10 mouse cellular contexts compared by ENCODE assay signal in genomic region chr6:87868871-87869506, GRCm38 (mm10). TPM values are rescaled to one million over a fixed set of nuclear protein-coding genes. Genes with fewer than 3 reads are reported as not detected.
DNase-seq lines count a peak whose midpoint lies in the region; ATAC-seq and TF ChIP-seq lines count a peak whose summit lies in the region.
"Had no signal": no experiment of that assay in that cellular context is flagged by ENCODE, and none has a peak within 500 bp of the region (broad histone marks: within the 10 kb centered on the region; RNA-seq: fewer than 3 reads in every experiment).

No protein-coding gene starts in this region.

- H3K27ac ChIP-seq in forebrain, embryonic 13.5 days, result no peak overlapping the region
- H3K27ac ChIP-seq in forebrain, postnatal 0 days (ENCODE audit: low read depth, low read length), result no peak overlapping the region
- no peak overlapping the region for H3K27ac ChIP-seq in heart, postnatal 0 days (ENCODE audit: low read depth)
- peak overlapping the region; percentile 32 for H3K27ac ChIP-seq in liver, embryonic 14.5 days
- H3K27ac ChIP-seq in forebrain, embryonic 14.5 days (ENCODE audit: low read depth, low read length), result no peak overlapping the region
- H3K27ac ChIP-seq: embryonic facial prominence, embryonic 13.5 days; neural tube, embryonic 12.5 days had no signal

- TF ChIP-seq EP300 in heart, postnatal 0 days (IDR thresholded peaks at IDR 0.05; ENCODE audit: low read depth), result no peak
- no peak for TF ChIP-seq EP300 in liver, embryonic 14.5 days (IDR thresholded peaks at IDR 0.05; ENCODE audit: low read depth)

- no peaks in the 10 kb centered on the region for H3K36me3 ChIP-seq in forebrain, embryonic 13.5 days (ENCODE audit: poor library complexity, severe bottlenecking)
- H3K36me3 ChIP-seq in forebrain, postnatal 0 days (ENCODE audit: insufficient read depth), result no peaks in the 10 kb centered on the region
- no peaks in the 10 kb centered on the region for H3K36me3 ChIP-seq in heart, postnatal 0 days (replicated peaks; ENCODE audit: control insufficient read depth, insufficient read depth, low read length)
- H3K36me3 ChIP-seq in liver, embryonic 14.5 days (replicated peaks; ENCODE audit: control insufficient read depth, insufficient read depth, low read depth), result no peaks in the 10 kb centered on the region
- H3K36me3 ChIP-seq in forebrain, embryonic 14.5 days (ENCODE audit: control insufficient read depth, insufficient read depth, low read length), result no peaks in the 10 kb centered on the region
- H3K36me3 ChIP-seq: embryonic facial prominence, embryonic 13.5 days; neural tube, embryonic 12.5 days had no signal

- H3K4me1 ChIP-seq in forebrain, embryonic 13.5 days, result no peaks in the 10 kb centered on the region
- H3K4me1 ChIP-seq in forebrain, postnatal 0 days (ENCODE audit: insufficient read depth), result no peaks in the 10 kb centered on the region
- H3K4me1 ChIP-seq in heart, postnatal 0 days (ENCODE audit: control insufficient read depth, insufficient read depth), result no peaks in the 10 kb centered on the region; the same call in 1 of the 2 replicates
- H3K4me1 ChIP-seq in liver, embryonic 14.5 days (replicated peaks; ENCODE audit: control insufficient read depth in 2 of 2, insufficient read depth in 2 of 2, low read length in 1 of 2), result peaks cover 14 to 43% of the 10 kb centered on the region in 2 experiments
- H3K4me1 ChIP-seq in forebrain, embryonic 14.5 days (ENCODE audit: control insufficient read depth, insufficient read depth, low read length), result no peaks in the 10 kb centered on the region
- H3K4me1 ChIP-seq: embryonic facial prominence, embryonic 13.5 days; neural tube, embryonic 12.5 days had no signal

- H3K27me3 ChIP-seq in forebrain, embryonic 13.5 days, result no peaks in the 10 kb centered on the region
- H3K27me3 ChIP-seq in forebrain, postnatal 0 days (ENCODE audit: insufficient read depth, low read length), result no peaks in the 10 kb centered on the region
- no peaks in the 10 kb centered on the region for H3K27me3 ChIP-seq in heart, postnatal 0 days (ENCODE audit: control insufficient read depth, insufficient read depth, low read length)
- H3K27me3 ChIP-seq in liver, embryonic 14.5 days (ENCODE audit: control insufficient read depth, insufficient read depth, low read length), result no peaks in the 10 kb centered on the region
- H3K27me3 ChIP-seq in forebrain, embryonic 14.5 days (replicated peaks; ENCODE audit: control insufficient read depth, insufficient read depth, low read length), result no peaks in the 10 kb centered on the region
- H3K27me3 ChIP-seq: embryonic facial prominence, embryonic 13.5 days; neural tube, embryonic 12.5 days had no signal

- 0 out of 2 replicates have a peak overlapping the region, but pooled peaks have one; percentile 31 for H3K9ac ChIP-seq in forebrain, embryonic 13.5 days
- H3K9ac ChIP-seq in forebrain, postnatal 0 days, result no peak overlapping the region
- no peak overlapping the region for H3K9ac ChIP-seq in heart, postnatal 0 days (replicated peaks; ENCODE audit: low read depth, low read length)
- H3K9ac ChIP-seq in liver, embryonic 14.5 days (replicated peaks), result no peak overlapping the region
- no peak overlapping the region for H3K9ac ChIP-seq in forebrain, embryonic 14.5 days (ENCODE audit: low read length)
- H3K9ac ChIP-seq: embryonic facial prominence, embryonic 13.5 days; neural tube, embryonic 12.5 days had no signal

- no peak overlapping the region for H3K4me3 ChIP-seq in forebrain, embryonic 13.5 days
- H3K4me3 ChIP-seq in forebrain, postnatal 0 days (ENCODE audit: low read depth, low read length), result no peak overlapping the region
- H3K4me3 ChIP-seq in heart, postnatal 0 days (ENCODE audit: low read depth, low read length), result no peak overlapping the region
- no peak overlapping the region for H3K4me3 ChIP-seq in liver, embryonic 14.5 days (ENCODE audit: insufficient read depth in 1 of 2, low read depth in 2 of 2, low read length in 2 of 2)
- no peak overlapping the region for H3K4me3 ChIP-seq in forebrain, embryonic 14.5 days (ENCODE audit: low read depth, low read length)
- H3K4me3 ChIP-seq: embryonic facial prominence, embryonic 13.5 days; neural tube, embryonic 12.5 days had no signal

- no peaks in the 10 kb centered on the region for H3K9me3 ChIP-seq in forebrain, embryonic 13.5 days (replicated peaks)
- no peaks in the 10 kb centered on the region for H3K9me3 ChIP-seq in forebrain, postnatal 0 days (ENCODE audit: low read length)
- no peaks in the 10 kb centered on the region for H3K9me3 ChIP-seq in heart, postnatal 0 days (replicated peaks; ENCODE audit: control insufficient read depth, low read length)
- no peaks in the 10 kb centered on the region for H3K9me3 ChIP-seq in liver, embryonic 14.5 days (ENCODE audit: control insufficient read depth, low read length)
- H3K9me3 ChIP-seq in forebrain, embryonic 14.5 days (replicated peaks; ENCODE audit: control insufficient read depth, low read length), result no peaks in the 10 kb centered on the region
- H3K9me3 ChIP-seq: embryonic facial prominence, embryonic 13.5 days; neural tube, embryonic 12.5 days had no signal

- DNase-seq in forebrain, postnatal 0 days, result no peak
- peak; percentile 75 for DNase-seq in heart, postnatal 0 days (ENCODE audit: low spot score)
- DNase-seq in liver, embryonic 14.5 days (ENCODE audit: low read depth in 3 of 3, low spot score in 3 of 3), result peak in 1 of 3 experiments; percentile 37
- DNase-seq in testis, postnatal 10 days (ENCODE audit: low spot score), result peak; percentile 82
- no peak for DNase-seq in forebrain, embryonic 14.5 days (ENCODE audit: low spot score)
- no peak for DNase-seq in cerebellum, adult 18-20 months

- H3K4me2 ChIP-seq in forebrain, embryonic 13.5 days, result no peak overlapping the region
- no peak overlapping the region for H3K4me2 ChIP-seq in forebrain, postnatal 0 days (ENCODE audit: low read depth)
- H3K4me2 ChIP-seq in heart, postnatal 0 days (ENCODE audit: low read depth, low read length), result no peak overlapping the region
- peak overlapping the region; percentile 28 for H3K4me2 ChIP-seq in liver, embryonic 14.5 days (ENCODE audit: low read depth)
- no peak overlapping the region for H3K4me2 ChIP-seq in forebrain, embryonic 14.5 days (ENCODE audit: low read length)
- H3K4me2 ChIP-seq: embryonic facial prominence, embryonic 13.5 days; neural tube, embryonic 12.5 days had no signal

- TF ChIP-seq CTCF in forebrain, postnatal 0 days (IDR thresholded peaks at IDR 0.05; ENCODE audit: low read depth), result no peak
- no peak for TF ChIP-seq CTCF in heart, postnatal 0 days (IDR thresholded peaks at IDR 0.05; ENCODE audit: low read depth)
- no peak for TF ChIP-seq CTCF in liver, embryonic 14.5 days (IDR thresholded peaks at IDR 0.05; ENCODE audit: low read depth)

- 79% methylated on average over 9 of the region's 9 CpGs for WGBS in forebrain, embryonic 13.5 days
- WGBS in forebrain, postnatal 0 days, result 77% methylated on average over 9 of the region's 9 CpGs
- WGBS in heart, postnatal 0 days, result 42% methylated on average over 9 of the region's 9 CpGs
- WGBS in liver, embryonic 14.5 days (ENCODE audit: insufficient replicate concordance), result 29% methylated on average over 9 of the region's 9 CpGs
- 85% methylated on average over 9 of the region's 9 CpGs for WGBS in forebrain, embryonic 14.5 days

- ATAC-seq in forebrain, embryonic 13.5 days, result no peak
- no peak for ATAC-seq in forebrain, postnatal 0 days
- peak; percentile 66 for ATAC-seq in common myeloid progenitor, adult 5-6 weeks (replicated peaks; ENCODE audit: low read depth, poor library complexity, severe bottlenecking)
- ATAC-seq in heart, postnatal 0 days (ENCODE audit: insufficient read depth, low read depth), result peak; percentile 84
- peak; percentile 31; the same call in 1 of the 2 replicates for ATAC-seq in liver, embryonic 14.5 days (ENCODE audit: insufficient read depth)
- no peak for ATAC-seq in forebrain, embryonic 14.5 days

RNA-seq across cellular contexts. Expression of gene Cnbp, which starts 18.1 kb away (rescaled TPM):
- polyA plus RNA-seq in forebrain, embryonic 13.5 days (2015; fragmentation: Nextera tagmentation; extraction: Ambion mirVana), result 949 and 1,006 TPM in 2 replicates
- total RNA-seq in forebrain, postnatal 0 days (2014; rRNA removed), result 244 and 321 TPM in 2 replicates
- polyA plus RNA-seq in forebrain, postnatal 0 days (2015; fragmentation: Nextera tagmentation; extraction: Ambion mirVana), result 684 and 687 TPM in 2 replicates
- 1,356 and 1,403 TPM in 2 replicates for total RNA-seq in common myeloid progenitor, adult 5-6 weeks (2017)
- 247 and 318 TPM in 2 replicates for total RNA-seq in heart, postnatal 0 days (2014; rRNA removed; ENCODE audit: low replicate concordance)
- polyA plus RNA-seq in heart, postnatal 0 days (2015; fragmentation: Nextera tagmentation; extraction: Ambion mirVana), result 553 and 591 TPM in 2 replicates
- 152 and 190 TPM in 2 replicates for polyA plus RNA-seq in liver, embryonic 14.5 days (2012; rRNA removed)
- 556 and 576 TPM in 2 replicates for polyA plus RNA-seq in liver, embryonic 14.5 days (2014; fragmentation: Nextera tagmentation; extraction: Ambion mirVana)
- polyA plus RNA-seq in forebrain, embryonic 14.5 days (2014; fragmentation: Nextera tagmentation; extraction: Ambion mirVana), result 808 and 818 TPM in 2 replicates

RNA-seq across cellular contexts. Expression of gene Copg1, which starts 18.6 kb away (rescaled TPM):
- 133 and 151 TPM in 2 replicates for polyA plus RNA-seq in forebrain, embryonic 13.5 days (2015; fragmentation: Nextera tagmentation; extraction: Ambion mirVana)
- total RNA-seq in forebrain, postnatal 0 days (2014; rRNA removed), result 171 and 186 TPM in 2 replicates
- polyA plus RNA-seq in forebrain, postnatal 0 days (2015; fragmentation: Nextera tagmentation; extraction: Ambion mirVana), result 163 and 180 TPM in 2 replicates
- 54.9 and 59.2 TPM in 2 replicates for total RNA-seq in common myeloid progenitor, adult 5-6 weeks (2017)
- 92.4 and 95.1 TPM in 2 replicates for total RNA-seq in heart, postnatal 0 days (2014; rRNA removed; ENCODE audit: low replicate concordance)
- 66.3 and 67.1 TPM in 2 replicates for polyA plus RNA-seq in heart, postnatal 0 days (2015; fragmentation: Nextera tagmentation; extraction: Ambion mirVana)
- 20.5 and 22.5 TPM in 2 replicates for polyA plus RNA-seq in liver, embryonic 14.5 days (2012; rRNA removed)
- 42.4 and 46.6 TPM in 2 replicates for polyA plus RNA-seq in liver, embryonic 14.5 days (2014; fragmentation: Nextera tagmentation; extraction: Ambion mirVana)
- 148 and 158 TPM in 2 replicates for polyA plus RNA-seq in forebrain, embryonic 14.5 days (2014; fragmentation: Nextera tagmentation; extraction: Ambion mirVana)

RNA-seq across cellular contexts. Expression of gene Isy1, which starts 30.4 kb away (rescaled TPM):
- polyA plus RNA-seq in forebrain, embryonic 13.5 days (2015; fragmentation: Nextera tagmentation; extraction: Ambion mirVana), result 46.5 and 49.8 TPM in 2 replicates
- total RNA-seq in forebrain, postnatal 0 days (2014; rRNA removed), result 30.1 and 31.5 TPM in 2 replicates
- 28.2 and 28.5 TPM in 2 replicates for polyA plus RNA-seq in forebrain, postnatal 0 days (2015; fragmentation: Nextera tagmentation; extraction: Ambion mirVana)
- 140 and 162 TPM in 2 replicates for total RNA-seq in common myeloid progenitor, adult 5-6 weeks (2017)
- total RNA-seq in heart, postnatal 0 days (2014; rRNA removed; ENCODE audit: low replicate concordance), result 5.6 and 40.5 TPM in 2 replicates
- 16.7 and 18.4 TPM in 2 replicates for polyA plus RNA-seq in heart, postnatal 0 days (2015; fragmentation: Nextera tagmentation; extraction: Ambion mirVana)
- 4.9 and 16.9 TPM in 2 replicates for polyA plus RNA-seq in liver, embryonic 14.5 days (2012; rRNA removed)
- 33.7 and 34.0 TPM in 2 replicates for polyA plus RNA-seq in liver, embryonic 14.5 days (2014; fragmentation: Nextera tagmentation; extraction: Ambion mirVana)
- 34.1 and 37.8 TPM in 2 replicates for polyA plus RNA-seq in forebrain, embryonic 14.5 days (2014; fragmentation: Nextera tagmentation; extraction: Ambion mirVana)

RNA-seq across cellular contexts. Expression of gene Gm45140, which starts 33.4 kb away (rescaled TPM):
- 1.4 and 2.3 TPM in 2 replicates for polyA plus RNA-seq in forebrain, embryonic 13.5 days (2015; fragmentation: Nextera tagmentation; extraction: Ambion mirVana)
- total RNA-seq in forebrain, postnatal 0 days (2014; rRNA removed), result 1.7 and 4.7 TPM in 2 replicates
- polyA plus RNA-seq in forebrain, postnatal 0 days (2015; fragmentation: Nextera tagmentation; extraction: Ambion mirVana), result 1.0 and 2.0 TPM in 2 replicates
- 16.3 and 25.1 TPM in 2 replicates for total RNA-seq in common myeloid progenitor, adult 5-6 weeks (2017)
- not detected in 2 replicates for total RNA-seq in heart, postnatal 0 days (2014; rRNA removed; ENCODE audit: low replicate concordance)
- 0.58 and 1.1 TPM in 2 replicates for polyA plus RNA-seq in heart, postnatal 0 days (2015; fragmentation: Nextera tagmentation; extraction: Ambion mirVana)
- 0.28 and 3.2 TPM in 2 replicates for polyA plus RNA-seq in liver, embryonic 14.5 days (2012; rRNA removed)
- polyA plus RNA-seq in liver, embryonic 14.5 days (2014; fragmentation: Nextera tagmentation; extraction: Ambion mirVana), result 3.6 and 3.7 TPM in 2 replicates
- 1.2 and 2.4 TPM in 2 replicates for polyA plus RNA-seq in forebrain, embryonic 14.5 days (2014; fragmentation: Nextera tagmentation; extraction: Ambion mirVana)

RNA-seq across cellular contexts. Expression of gene Hmces, which starts 44.7 kb away (rescaled TPM):
- polyA plus RNA-seq in forebrain, embryonic 13.5 days (2015; fragmentation: Nextera tagmentation; extraction: Ambion mirVana), result 54.6 and 60.4 TPM in 2 replicates
- total RNA-seq in forebrain, postnatal 0 days (2014; rRNA removed), result 25.7 and 42.5 TPM in 2 replicates
- polyA plus RNA-seq in forebrain, postnatal 0 days (2015; fragmentation: Nextera tagmentation; extraction: Ambion mirVana), result 40.4 and 45.2 TPM in 2 replicates
- 44.9 and 47.6 TPM in 2 replicates for total RNA-seq in common myeloid progenitor, adult 5-6 weeks (2017)
- total RNA-seq in heart, postnatal 0 days (2014; rRNA removed; ENCODE audit: low replicate concordance), result 8.7 and 40.9 TPM in 2 replicates
- 16.2 and 18.0 TPM in 2 replicates for polyA plus RNA-seq in heart, postnatal 0 days (2015; fragmentation: Nextera tagmentation; extraction: Ambion mirVana)
- 9.4 and 11.0 TPM in 2 replicates for polyA plus RNA-seq in liver, embryonic 14.5 days (2012; rRNA removed)
- polyA plus RNA-seq in liver, embryonic 14.5 days (2014; fragmentation: Nextera tagmentation; extraction: Ambion mirVana), result 13.5 and 17.0 TPM in 2 replicates
- polyA plus RNA-seq in forebrain, embryonic 14.5 days (2014; fragmentation: Nextera tagmentation; extraction: Ambion mirVana), result 56.0 and 58.2 TPM in 2 replicates

Comparison
In these comparisons a context has a peak if more than half of its experiments do, and no peak if none do; other contexts are left out.
1. ATAC-seq: peak in common myeloid progenitor, adult 5-6 weeks (single experiment), heart, postnatal 0 days (single experiment) and liver, embryonic 14.5 days (single experiment); none in forebrain, embryonic 13.5 days (single experiment), forebrain, postnatal 0 days (single experiment) and forebrain, embryonic 14.5 days (single experiment).
2. DNase-seq: peak in heart, postnatal 0 days (single experiment) and testis, postnatal 10 days (single experiment); none in forebrain, postnatal 0 days (single experiment), forebrain, embryonic 14.5 days (single experiment) and cerebellum, adult 18-20 months (0 of 2).